Mouse (Mus musculus) forebrain, embryonic 13.5 days (tissue): ENCODE measurements at regions not wholly inside any gene's neighbourhood (a gene's known extent, or its start where the extent isn't known, plus 50 kb on each side); places are given as distances from the start of the nearest gene placed in this dataset.

Experiments
- ATAC-seq: fragments of 200-750 bp; cut with Nextera tagmentation; 2 replicates; pipeline ENCODE4 v1.8.0; 2017
- H3K27ac ChIP-seq: fragments of 300-500 bp; sonication (generic); 2 replicates; pipeline ENCODE4 v1.5.1; 2015; ENCODE audit warnings: inconsistent platforms, mild to moderate bottlenecking, moderate library complexity
- H3K27me3 ChIP-seq: fragments of 300-500 bp; sonication (generic); 2 replicates; pipeline ENCODE4 v1.6.1; 2015; ENCODE audit warnings: mild to moderate bottlenecking, inconsistent platforms
- H3K36me3 ChIP-seq: fragments of 300-500 bp; sonication (generic); 2 replicates; pipeline ENCODE4 v1.6.1; 2015; ENCODE audit warnings: mild to moderate bottlenecking, inconsistent platforms; ENCODE audit not compliant: poor library complexity, severe bottlenecking
- H3K4me1 ChIP-seq: fragments of 300-500 bp; sonication (generic); 2 replicates; pipeline ENCODE4 v1.6.1; 2015; ENCODE audit warnings: inconsistent platforms
- H3K4me2 ChIP-seq: fragments of 300-500 bp; sonication (generic); 2 replicates; pipeline ENCODE4 v1.6.1; 2015; ENCODE audit warnings: inconsistent platforms, mild to moderate bottlenecking, moderate library complexity
- H3K4me3 ChIP-seq: fragments of 300-500 bp; sonication (generic); 2 replicates; pipeline ENCODE4 v1.5.1; 2015; ENCODE audit warnings: mild to moderate bottlenecking, inconsistent platforms
- H3K9ac ChIP-seq: fragments of 300-500 bp; sonication (generic); 2 replicates; pipeline ENCODE4 v1.6.1; 2015; ENCODE audit warnings: mild to moderate bottlenecking, inconsistent platforms
- H3K9me3 ChIP-seq: fragments of 300-500 bp; sonication (generic); replicated peaks from 2 replicates; pipeline ENCODE4 v1.6.1; 2016; ENCODE audit warnings: inconsistent platforms
- WGBS: fragments of 180-500 bp; shearing (Covaris S2); methylation state at CpG from one replicate; pipeline ENCODE4 v1.1.7; 2015; 5-methylcytosine and 5-hydroxymethylcytosine counted together

- 71% methylated on average over 19 of the region's 19 CpGs for WGBS
- H3K9me3 ChIP-seq: no peaks in the 10 kb centered on the region
- H3K4me2 ChIP-seq: no peak overlapping the region
- no peak overlapping the region for H3K4me3 ChIP-seq
- no peak overlapping the region for H3K9ac ChIP-seq
- H3K36me3 ChIP-seq: no peaks in the 10 kb centered on the region
- peak; percentile 69 for ATAC-seq
- peaks cover 9% of the 10 kb centered on the region for H3K4me1 ChIP-seq
- H3K27ac ChIP-seq: no peak overlapping the region
- H3K27me3 ChIP-seq: no peaks in the 10 kb centered on the region
Measured at GRCm38 (mm10) chr13:84404566-84405194, 182.6 kb downstream of the Tmem161b start.

- H3K36me3 ChIP-seq: no peaks in the 10 kb centered on the region
- H3K9me3 ChIP-seq: no peaks in the 10 kb centered on the region
- no peak overlapping the region for H3K27ac ChIP-seq
- no peak for ATAC-seq
- peaks cover 15% of the 10 kb centered on the region for H3K4me1 ChIP-seq
- no peak overlapping the region for H3K9ac ChIP-seq
- no peaks in the 10 kb centered on the region for H3K27me3 ChIP-seq
- 86% methylated on average over 2 of the region's 2 CpGs for WGBS
- H3K4me3 ChIP-seq: no peak overlapping the region
- no peak overlapping the region for H3K4me2 ChIP-seq
Measured at GRCm38 (mm10) chr13:84434444-84434843, 212.3 kb downstream of the Tmem161b start.

- no peak overlapping the region for H3K4me2 ChIP-seq
- no peak overlapping the region for H3K4me3 ChIP-seq
- no peaks in the 10 kb centered on the region for H3K27me3 ChIP-seq
- 21% methylated on average over 5 of the region's 5 CpGs for WGBS
- no peaks in the 10 kb centered on the region for H3K36me3 ChIP-seq
- H3K9me3 ChIP-seq: no peaks in the 10 kb centered on the region
- 0 out of 2 replicates have a peak overlapping the region, but pooled peaks have one; percentile 6 for H3K27ac ChIP-seq
- H3K9ac ChIP-seq: no peak overlapping the region
- peaks cover 15% of the 10 kb centered on the region for H3K4me1 ChIP-seq
- peak; percentile 89; the same call in 1 of the 2 replicates for ATAC-seq
Measured at GRCm38 (mm10) chr13:84437586-84438443, 215.7 kb downstream of the Tmem161b start.

DNA sequence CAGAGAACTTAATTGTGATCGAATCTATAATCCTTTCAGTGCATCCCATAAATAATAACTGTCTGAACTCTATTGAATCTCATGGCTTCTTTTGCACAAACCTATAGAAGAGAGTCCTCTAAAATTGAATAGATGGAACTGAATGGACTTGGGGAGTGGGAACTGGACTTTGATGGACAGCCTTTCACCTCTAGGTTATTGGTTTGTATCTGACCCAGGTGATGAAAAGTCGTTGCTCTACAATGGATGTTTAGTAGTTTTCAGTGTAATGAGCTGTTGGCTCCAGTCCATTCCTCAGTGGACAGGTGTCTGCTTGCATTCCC lies 216.3 kb downstream of the Tmem161b start:
- Histone ChIP-seq H3K9ac (no peak overlapping the region), H3K27ac (0 out of 2 replicates have a peak overlapping the region, but pooled peaks have one; percentile 6), H3K9me3 (no peaks in the 10 kb centered on the region), H3K27me3 (no peaks in the 10 kb centered on the region), H3K4me1 (peaks cover 15% of the 10 kb centered on the region), H3K4me3 (no peak overlapping the region), H3K36me3 (no peaks in the 10 kb centered on the region), H3K4me2 (no peak overlapping the region)
- ATAC-seq: peak; percentile 69; the same call in 1 of the 2 replicates
- WGBS: 36% methylated on average over 2 of the region's 2 CpGs

- H3K4me2 ChIP-seq: no peak overlapping the region
- 0 out of 2 replicates have a peak, but pooled peaks cover 3% of the 10 kb centered on the region for H3K27me3 ChIP-seq
- ATAC-seq: peak; percentile 22; the same call in 1 of the 2 replicates
- H3K4me1 ChIP-seq: peaks cover 22% of the 10 kb centered on the region
- WGBS: 33% methylated on average over 2 of the region's 2 CpGs
- no peak overlapping the region for H3K4me3 ChIP-seq
- no peaks in the 10 kb centered on the region for H3K36me3 ChIP-seq
- H3K9ac ChIP-seq: no peak overlapping the region
- no peaks in the 10 kb centered on the region for H3K9me3 ChIP-seq
- no peak overlapping the region for H3K27ac ChIP-seq
Measured at GRCm38 (mm10) chr13:84448514-84448913, 226.4 kb downstream of the Tmem161b start.

DNA sequence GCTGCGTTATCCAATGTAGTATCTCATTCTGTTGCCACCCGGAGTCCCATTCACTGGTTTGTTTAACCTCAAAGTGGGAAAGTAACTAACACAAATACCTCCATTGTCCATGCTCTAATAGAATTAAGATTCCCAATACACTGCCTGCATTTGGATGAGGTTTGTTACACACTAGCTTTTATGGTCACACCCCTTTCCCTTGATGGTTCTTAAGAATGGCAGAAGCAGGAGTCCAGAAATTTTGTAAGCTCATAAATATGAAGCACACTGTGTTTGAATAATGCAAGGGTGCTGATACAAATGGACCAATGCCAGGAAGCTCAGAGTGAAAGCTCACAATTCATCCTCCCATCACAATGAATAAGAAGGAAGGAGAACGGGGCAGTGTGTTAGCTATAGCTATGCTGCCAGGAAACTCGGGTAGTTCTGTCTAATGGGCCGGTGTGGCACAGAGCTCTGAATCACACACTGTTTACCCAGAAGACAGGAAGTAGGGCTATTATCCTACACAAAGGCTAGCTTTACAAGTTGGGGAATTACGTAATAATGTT lies 227.0 kb downstream of the Tmem161b start:
- no peak overlapping the region for H3K9ac ChIP-seq
- 0 out of 2 replicates have a peak, but pooled peaks cover 3% of the 10 kb centered on the region for H3K27me3 ChIP-seq
- H3K36me3 ChIP-seq: no peaks in the 10 kb centered on the region
- H3K9me3 ChIP-seq: no peaks in the 10 kb centered on the region
- no peak overlapping the region; the same call in 1 of the 2 replicates for H3K27ac ChIP-seq
- 6% methylated on average over 6 of the region's 6 CpGs for WGBS
- peak overlapping the region; percentile 30 for H3K4me2 ChIP-seq
- H3K4me1 ChIP-seq: peaks cover 22% of the 10 kb centered on the region
- H3K4me3 ChIP-seq: no peak overlapping the region
- peak; percentile 99 for ATAC-seq
